Mouse (Mus musculus) heart, embryonic 11.5 days (tissue): ENCODE data around the gene Tcf12. TPM values are rescaled to one million over a fixed set of nuclear protein-coding genes. Genes with fewer than 3 reads are reported as not detected.

ENCODE experiments used
- ATAC-seq: fragments of 200-750 bp; cut with Nextera tagmentation; replicated peaks from 2 replicates; pipeline ENCODE4 v1.8.0; 2017; ENCODE audit warnings: moderate library complexity; ENCODE audit not compliant: insufficient number of reproducible peaks, low FRiP score, low TSS enrichment
- H3K27ac ChIP-seq: fragments of 300-500 bp; sonication (generic); 2 replicates; pipeline ENCODE4 v1.5.1; 2014; ENCODE audit warnings: mild to moderate bottlenecking, low read depth, low read length
- H3K27me3 ChIP-seq: fragments of 300-500 bp; sonication (generic); 2 replicates; pipeline ENCODE4 v1.6.1; 2014; ENCODE audit warnings: mild to moderate bottlenecking, low read length, mixed read lengths; ENCODE audit not compliant: control insufficient read depth, insufficient read depth
- H3K36me3 ChIP-seq: fragments of 300-500 bp; sonication (generic); 2 replicates; pipeline ENCODE4 v1.6.1; 2014; ENCODE audit warnings: mild to moderate bottlenecking, low read length, moderate library complexity, mixed read lengths; ENCODE audit not compliant: control insufficient read depth, insufficient read depth
- H3K4me1 ChIP-seq: fragments of 300-500 bp; sonication (generic); 2 replicates; pipeline ENCODE4 v1.6.1; 2014; ENCODE audit warnings: low read length; ENCODE audit not compliant: control insufficient read depth, insufficient read depth
- H3K4me2 ChIP-seq: fragments of 300-500 bp; sonication (generic); 2 replicates; pipeline ENCODE4 v1.6.1; 2014; ENCODE audit warnings: mild to moderate bottlenecking, moderate library complexity
- H3K4me3 ChIP-seq: fragments of 300-500 bp; sonication (generic); 2 replicates; pipeline ENCODE4 v1.5.1; 2014; ENCODE audit warnings: low read depth, low read length
- H3K9ac ChIP-seq: fragments of 300-500 bp; sonication (generic); 2 replicates; pipeline ENCODE4 v1.6.1; 2014; ENCODE audit warnings: mild to moderate bottlenecking, low read depth, low read length, moderate library complexity
- H3K9me3 ChIP-seq: fragments of 300-500 bp; sonication (generic); replicated peaks from 2 replicates; pipeline ENCODE4 v1.6.1; 2016; ENCODE audit warnings: low read length; ENCODE audit not compliant: control insufficient read depth
- WGBS: fragments of 180-500 bp; shearing (Covaris S2); extraction: QIAGEN DNeasy Blood & Tissue Kit; methylation state at CpG from one replicate; pipeline ENCODE4 v1.1.7; 2014; ENCODE audit not compliant: insufficient replicate concordance; 5-methylcytosine and 5-hydroxymethylcytosine counted together
- polyA plus RNA-seq: library from polyadenylated mRNA; unstranded; fragments of >200 nt; fragmentation: Nextera tagmentation; extraction: Ambion mirVana; gene quantifications from 2 replicates; pipeline ENCODE4 v1.2.1, GENCODE M21; 2014

The Tcf12 gene
- polyA plus RNA-seq, 1 experiment from 2014 or later = 51.8 TPM

- 71% methylated on average over 3 of the region's 3 CpGs for whole genome bisulfite sequencing
- H3K9me3 ChIP-seq = no peaks in the 10 kb centered on the region
- no peak overlapping the region for H3K9ac ChIP-seq
- no peaks in the 10 kb centered on the region for H3K4me1 ChIP-seq
- no peak for ATAC-seq
- no peak overlapping the region for H3K4me2 ChIP-seq
- no peak overlapping the region for H3K4me3 ChIP-seq
- H3K27ac ChIP-seq = no peak overlapping the region
- no peaks in the 10 kb centered on the region for H3K27me3 ChIP-seq
- H3K36me3 ChIP-seq = no peaks in the 10 kb centered on the region
Observed at GRCm38 (mm10) chr9:72021512-72021911, 90.2 kb downstream of the Tcf12 start.

- Histone ChIP-seq H3K27me3 (no peaks in the 10 kb centered on the region), H3K36me3 (no peaks in the 10 kb centered on the region), H3K9me3 (no peaks in the 10 kb centered on the region), H3K27ac (no peak overlapping the region), H3K4me3 (no peak overlapping the region), H3K9ac (no peak overlapping the region), H3K4me1 (no peaks in the 10 kb centered on the region), H3K4me2 (no peak overlapping the region)
- 85% methylated on average over 1 of the region's 1 CpGs for WGBS
- ATAC-seq = no peak
Observed at GRCm38 (mm10) chr9:72016021-72016420, 95.7 kb downstream of the Tcf12 start.

- no peak for ATAC-seq
- Histone ChIP-seq H3K9ac (no peak overlapping the region), H3K4me3 (no peak overlapping the region), H3K27me3 (no peaks in the 10 kb centered on the region), H3K4me1 (peaks cover 2% of the 10 kb centered on the region; the same call in 1 of the 2 replicates), H3K4me2 (no peak overlapping the region), H3K27ac (no peak overlapping the region), H3K9me3 (no peaks in the 10 kb centered on the region), H3K36me3 (no peaks in the 10 kb centered on the region)
- WGBS = 62% methylated on average over 4 of the region's 4 CpGs
Observed at GRCm38 (mm10) chr9:72014585-72015381, 96.9 kb downstream of the Tcf12 start.

GRCm38 (mm10) chr9:72013541-72013940 lies 98.1 kb downstream of the Tcf12 start:
- WGBS = 93% methylated on average over 1 of the region's 1 CpGs
- peaks cover 2% of the 10 kb centered on the region; the same call in 1 of the 2 replicates for H3K4me1 ChIP-seq
- no peak overlapping the region for H3K27ac ChIP-seq
- H3K27me3 ChIP-seq = no peaks in the 10 kb centered on the region
- no peaks in the 10 kb centered on the region for H3K36me3 ChIP-seq
- no peak overlapping the region for H3K4me3 ChIP-seq
- H3K9me3 ChIP-seq = no peaks in the 10 kb centered on the region
- no peak for ATAC-seq
- H3K9ac ChIP-seq = no peak overlapping the region
- H3K4me2 ChIP-seq = no peak overlapping the region

GRCm38 (mm10) chr9:72008634-72009033 lies 103.0 kb downstream of the Tcf12 start:
- ATAC-seq = no peak
- H3K4me2 ChIP-seq = no peak overlapping the region
- 86% methylated on average over 1 of the region's 1 CpGs for whole genome bisulfite sequencing
- no peaks in the 10 kb centered on the region for H3K36me3 ChIP-seq
- H3K4me3 ChIP-seq = no peak overlapping the region
- no peak overlapping the region for H3K9ac ChIP-seq
- no peak overlapping the region for H3K27ac ChIP-seq
- H3K4me1 ChIP-seq = peaks cover 2% of the 10 kb centered on the region; the same call in 1 of the 2 replicates
- H3K9me3 ChIP-seq = no peaks in the 10 kb centered on the region
- H3K27me3 ChIP-seq = no peaks in the 10 kb centered on the region

- H3K4me2 ChIP-seq = no peak overlapping the region
- no peak overlapping the region for H3K4me3 ChIP-seq
- WGBS = 88% methylated on average over 3 of the region's 3 CpGs
- no peaks in the 10 kb centered on the region for H3K4me1 ChIP-seq
- no peak for ATAC-seq
- no peaks in the 10 kb centered on the region for H3K36me3 ChIP-seq
- H3K27me3 ChIP-seq = no peaks in the 10 kb centered on the region
- H3K9me3 ChIP-seq = no peaks in the 10 kb centered on the region
- H3K27ac ChIP-seq = no peak overlapping the region
- H3K9ac ChIP-seq = no peak overlapping the region
Observed at GRCm38 (mm10) chr9:71991147-71991546, 120.5 kb downstream of the Tcf12 start.

- no peak overlapping the region for H3K4me3 ChIP-seq
- 81% methylated on average over 1 of the region's 1 CpGs for WGBS
- H3K36me3 ChIP-seq = no peaks in the 10 kb centered on the region
- no peak for ATAC-seq
- no peaks in the 10 kb centered on the region for H3K27me3 ChIP-seq
- H3K9ac ChIP-seq = no peak overlapping the region
- no peaks in the 10 kb centered on the region for H3K9me3 ChIP-seq
- no peaks in the 10 kb centered on the region for H3K4me1 ChIP-seq
- no peak overlapping the region for H3K27ac ChIP-seq
- no peak overlapping the region for H3K4me2 ChIP-seq
Observed at GRCm38 (mm10) chr9:71990376-71990775, 121.3 kb downstream of the Tcf12 start.

GRCm38 (mm10) chr9:71989663-71990062 lies 122.0 kb downstream of the Tcf12 start:
- ATAC-seq = no peak
- 72% methylated on average over 1 of the region's 1 CpGs for WGBS

GRCm38 (mm10) chr9:71986716-71987115 lies 125.0 kb downstream of the Tcf12 start:
- no peaks in the 10 kb centered on the region for H3K9me3 ChIP-seq
- no peak for ATAC-seq
- H3K4me2 ChIP-seq = no peak overlapping the region
- no peak overlapping the region for H3K9ac ChIP-seq
- H3K36me3 ChIP-seq = no peaks in the 10 kb centered on the region
- 90% methylated on average over 2 of the region's 2 CpGs for WGBS
- H3K27me3 ChIP-seq = no peaks in the 10 kb centered on the region
- no peak overlapping the region for H3K4me3 ChIP-seq
- no peaks in the 10 kb centered on the region for H3K4me1 ChIP-seq
- H3K27ac ChIP-seq = no peak overlapping the region

More at GRCm38 (mm10) chr9:71989663-71990062, 122.0 kb downstream of the Tcf12 start:
- Histone ChIP-seq H3K9me3 (no peaks in the 10 kb centered on the region), H3K4me2 (no peak overlapping the region), H3K4me1 (no peaks in the 10 kb centered on the region), H3K4me3 (no peak overlapping the region), H3K9ac (no peak overlapping the region), H3K36me3 (no peaks in the 10 kb centered on the region), H3K27me3 (no peaks in the 10 kb centered on the region), H3K27ac (no peak overlapping the region)
